Mouse (Mus musculus) 3134 (cell line): Measurements from ENCODE around the gene Pidd1.

Experiments
- DNase-seq: peaks from one replicate; pipeline ENCODE4 v3.0.0-alpha.2; 2011; ENCODE audit warnings: low spot score; ENCODE audit not compliant: insufficient read length; ENCODE audit errors: extremely low read depth

Pidd1 gene

DNA sequence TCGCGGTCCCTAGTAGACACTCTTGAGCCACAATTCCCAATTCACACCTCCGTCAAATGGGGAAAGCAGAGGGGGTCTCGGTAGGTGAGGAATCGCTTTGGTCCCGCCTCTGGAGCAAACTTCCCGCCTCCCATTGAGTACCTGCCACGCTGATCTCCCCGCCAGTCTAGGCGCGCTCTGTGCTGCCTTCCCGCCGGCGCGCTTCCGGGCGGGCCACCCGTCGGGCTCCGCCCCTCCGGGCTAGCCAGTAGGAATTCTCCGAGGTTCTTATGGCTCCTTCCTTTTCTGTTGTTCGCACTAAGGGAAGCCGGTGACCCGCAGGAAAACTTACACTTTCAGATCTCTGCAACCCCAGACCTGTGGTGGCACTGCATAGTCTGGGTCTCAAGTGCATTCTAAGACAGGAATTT is at the start of gene Pidd1:
Pidd1 (minus strand) TSS at position 198 of the 410 bp plus-strand sequence.
- peak; percentile 91 for DNase-seq

DNA sequence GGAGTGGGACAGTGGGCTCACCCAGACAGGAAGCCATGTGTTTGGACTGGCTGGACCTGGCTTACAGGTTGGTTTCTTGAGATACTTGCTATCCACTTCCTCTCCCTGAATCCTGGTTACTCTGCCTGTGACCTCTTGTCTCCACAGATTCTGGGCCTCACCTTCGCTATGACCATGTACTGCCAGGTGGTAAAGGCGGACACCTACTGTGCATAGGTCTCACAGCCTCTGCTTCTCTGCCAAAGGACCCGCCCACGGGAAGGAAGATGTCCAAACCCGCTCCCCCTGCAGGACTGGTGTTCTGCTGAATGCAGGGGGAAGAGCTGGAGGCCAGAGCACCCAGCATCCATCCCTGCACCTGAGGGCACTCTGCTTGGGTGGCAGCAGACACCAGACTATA is 48.9 kb upstream of the Pidd1 start:
- DNase-seq = no peak

DNA sequence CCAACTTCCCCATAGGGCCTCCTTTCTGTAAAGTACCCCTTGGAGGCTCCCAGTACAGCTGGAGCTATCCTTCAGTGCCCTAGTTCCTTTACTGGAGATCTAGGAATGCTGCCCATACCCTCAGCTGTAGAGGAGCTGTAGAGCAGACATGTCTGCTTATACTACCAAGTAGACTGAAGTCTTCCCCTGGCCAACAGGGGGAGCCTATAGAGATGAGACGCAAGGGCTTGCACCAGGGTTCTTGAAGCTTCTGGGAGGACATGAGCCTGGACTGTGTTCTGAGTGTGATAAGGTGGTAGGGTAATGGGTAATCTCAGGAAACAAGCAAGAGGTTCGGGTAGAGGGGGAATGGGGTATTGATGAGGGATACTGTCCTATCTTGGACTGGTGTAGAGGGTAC is 47.3 kb upstream of the Pidd1 start:
- no peak for DNase-seq

- no peak for DNase-seq
These were observed 43.3 kb upstream of the Pidd1 start for GRCm38 (mm10) chr7:141487141-141487540.

GRCm38 (mm10) chr7:141486239-141486638 is 42.4 kb upstream of the Pidd1 start:
- DNase-seq = no peak

- no peak for DNase-seq
These were observed 41.8 kb upstream of the Pidd1 start for GRCm38 (mm10) chr7:141485606-141486005.

DNA sequence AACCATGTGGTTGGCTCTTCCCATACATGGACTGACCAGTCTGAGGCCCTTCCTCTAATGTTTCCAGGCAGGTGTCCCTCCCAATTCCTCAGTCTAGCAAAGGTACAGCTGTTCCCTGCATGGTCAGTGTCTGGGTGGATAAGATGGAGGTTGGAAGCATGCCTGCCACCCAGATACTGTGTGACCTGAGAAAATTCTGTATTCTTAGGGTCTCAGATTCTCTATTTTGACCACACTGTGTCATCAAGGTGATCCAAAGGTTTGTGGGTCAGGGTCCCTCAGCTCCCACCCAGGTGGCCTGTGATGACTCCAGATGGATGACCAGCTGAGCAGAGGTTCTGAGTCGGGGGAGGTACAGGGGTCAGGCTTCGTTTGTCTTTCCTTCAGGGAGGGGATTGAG is 41.4 kb upstream of the Pidd1 start:
- no peak for DNase-seq

DNA sequence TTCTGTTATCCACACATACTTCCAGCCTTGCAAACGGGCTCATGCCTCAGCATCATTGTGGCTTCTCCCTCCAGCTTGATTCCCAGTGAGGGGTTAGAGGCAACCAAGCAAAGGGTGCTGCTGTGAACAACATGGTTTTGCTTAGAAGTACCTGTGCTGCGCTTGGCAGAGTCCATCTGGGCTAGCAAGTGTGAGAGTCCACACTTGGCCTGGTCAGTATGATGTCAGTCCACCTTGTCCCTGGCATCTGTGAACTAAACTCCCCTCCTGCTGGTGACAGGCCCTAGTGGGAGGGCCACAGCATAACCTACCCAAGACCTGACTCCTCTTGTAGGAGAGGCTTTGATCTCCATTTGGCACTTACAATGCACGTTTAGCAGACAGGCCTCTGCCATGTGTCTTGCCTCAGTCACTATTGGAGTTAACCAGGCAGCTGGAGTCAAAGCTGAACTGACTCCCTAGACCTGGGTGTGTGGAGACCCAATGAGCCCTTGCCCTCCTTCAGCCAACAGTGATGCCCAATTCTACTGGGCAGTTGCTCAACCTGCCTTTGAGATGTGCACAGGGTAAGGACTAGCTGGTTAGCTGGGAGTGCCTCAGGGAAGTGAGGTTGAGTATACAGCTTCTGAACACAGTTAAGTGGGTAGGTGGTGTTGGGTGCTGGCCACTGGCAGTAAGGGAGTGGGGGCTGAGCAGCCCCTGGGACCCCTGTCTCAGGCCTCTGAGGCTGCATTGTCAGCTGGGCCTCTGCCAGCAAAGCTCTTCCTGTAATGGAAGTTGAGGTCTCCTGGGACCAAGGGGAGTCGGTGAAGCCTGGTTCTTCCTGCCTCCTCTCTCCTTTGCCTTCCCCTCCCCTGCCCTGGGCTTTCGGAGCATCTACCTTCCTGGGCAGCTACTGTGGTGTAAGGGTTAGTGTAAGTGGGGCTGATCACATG is 40.6 kb upstream of the Pidd1 start:
- DNase-seq = no peak

DNA sequence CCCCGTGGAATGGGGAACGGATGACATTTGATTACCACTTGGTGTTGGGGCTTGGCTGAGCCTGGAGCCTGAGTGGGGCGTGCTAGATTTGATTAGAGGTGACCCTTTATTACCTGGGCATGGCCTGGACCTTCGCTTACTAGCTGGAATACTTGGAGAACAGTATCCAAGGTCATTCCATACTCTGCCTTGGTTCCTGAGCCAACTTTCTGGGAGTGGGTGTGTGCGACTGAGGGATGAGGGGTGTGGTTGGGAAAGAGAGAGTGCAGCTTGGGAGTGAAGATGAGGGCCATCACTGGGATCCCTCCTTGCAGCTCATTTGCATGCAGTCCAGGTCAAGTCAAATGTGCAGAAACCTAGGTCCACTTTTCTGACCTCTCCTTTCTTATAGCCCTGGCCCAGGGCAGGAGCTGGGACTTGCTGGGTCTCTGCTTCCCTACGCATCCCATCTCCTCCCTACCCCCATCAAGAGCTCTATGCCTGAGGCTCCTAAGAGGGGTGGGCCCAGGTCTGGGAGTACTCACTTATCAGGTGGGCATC is 39.4 kb upstream of the Pidd1 start:
- no peak for DNase-seq

GRCm38 (mm10) chr7:141482531-141483024 is 38.8 kb upstream of the Pidd1 start:
- DNase-seq = no peak

DNA sequence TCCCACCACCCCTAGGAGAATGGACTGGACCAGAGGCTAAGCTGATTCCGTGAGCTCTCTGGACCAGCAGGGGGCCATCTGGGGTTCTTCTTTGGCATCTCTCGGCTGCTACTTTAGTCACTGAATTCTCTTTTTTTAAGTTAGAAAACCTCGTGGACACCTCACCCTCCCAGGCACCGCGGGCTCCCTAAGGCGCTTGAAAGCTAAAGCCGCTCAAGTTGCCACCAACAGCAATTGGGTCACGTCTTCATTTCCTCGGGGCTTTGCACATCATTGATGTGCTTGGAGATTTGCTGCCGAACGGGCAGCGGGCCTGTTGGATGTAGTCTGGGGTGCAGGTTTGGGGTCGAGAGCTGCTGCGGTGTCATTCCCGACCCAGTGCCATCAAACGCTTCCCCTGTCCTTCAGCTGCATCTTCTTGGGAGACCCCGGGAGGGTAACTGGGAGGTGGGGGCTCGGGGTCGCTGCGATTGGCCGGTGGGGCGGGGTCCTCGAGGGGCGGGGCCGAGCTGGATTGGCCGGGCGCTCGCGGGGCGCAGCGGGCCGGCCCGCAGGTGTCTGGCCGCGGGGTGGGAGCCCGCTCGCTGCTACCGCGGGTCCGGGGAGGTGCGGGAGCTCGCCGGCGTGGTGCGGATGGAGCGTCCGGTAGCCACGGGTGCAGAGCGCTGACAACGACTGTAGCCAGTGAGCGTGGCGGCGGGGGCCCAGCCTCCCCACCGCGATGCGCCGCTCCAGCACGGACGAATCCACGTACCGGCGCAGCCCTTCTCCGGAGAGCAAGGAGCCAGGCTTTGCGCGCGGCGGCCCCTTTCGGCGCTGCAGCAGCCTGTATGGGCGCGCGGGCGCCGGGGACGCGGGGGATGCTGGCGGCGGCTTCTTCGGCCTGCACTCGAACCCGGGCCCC is 37.9 kb upstream of the Pidd1 start:
- DNase-seq = no peak

DNA sequence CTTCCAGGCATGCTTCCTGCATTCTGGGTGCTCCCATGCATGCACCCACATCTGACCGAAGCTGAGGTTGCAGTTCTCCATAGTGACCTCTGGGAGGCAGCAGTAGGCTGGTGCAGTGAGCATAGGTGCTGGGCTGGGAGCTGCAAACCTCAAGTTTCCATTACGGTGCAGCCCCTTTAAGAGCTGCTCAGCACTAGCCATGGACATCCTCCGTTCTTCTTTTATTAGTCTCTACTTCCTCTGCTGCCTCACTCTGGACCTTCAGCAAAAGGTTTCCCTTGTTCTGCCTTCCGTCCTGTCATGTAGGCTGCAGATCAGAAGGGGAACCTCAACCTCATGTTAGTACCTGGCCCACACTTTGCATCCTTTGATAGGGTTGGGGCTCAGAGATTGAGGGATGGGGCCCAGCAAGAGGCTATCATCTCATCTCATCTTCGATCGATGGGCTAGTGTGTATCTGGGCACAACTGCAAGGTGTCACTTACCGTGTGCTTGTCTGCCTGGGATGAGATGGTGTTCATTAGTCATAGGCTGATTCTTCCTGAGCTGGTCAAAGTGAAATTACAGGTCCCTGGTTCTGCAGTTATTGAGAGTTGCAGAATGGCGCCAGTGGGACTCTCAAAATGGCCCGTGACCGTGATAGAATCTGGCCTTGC is 37.1 kb upstream of the Pidd1 start:
- no peak for DNase-seq

- no peak for DNase-seq
These were observed 34.5 kb upstream of the Pidd1 start for GRCm38 (mm10) chr7:141478270-141478748.

- DNase-seq = peak; percentile 73
These were observed 33.9 kb upstream of the Pidd1 start for GRCm38 (mm10) chr7:141477578-141478269.

- DNase-seq = no peak
These were observed 33.2 kb upstream of the Pidd1 start for GRCm38 (mm10) chr7:141476981-141477370.

DNA sequence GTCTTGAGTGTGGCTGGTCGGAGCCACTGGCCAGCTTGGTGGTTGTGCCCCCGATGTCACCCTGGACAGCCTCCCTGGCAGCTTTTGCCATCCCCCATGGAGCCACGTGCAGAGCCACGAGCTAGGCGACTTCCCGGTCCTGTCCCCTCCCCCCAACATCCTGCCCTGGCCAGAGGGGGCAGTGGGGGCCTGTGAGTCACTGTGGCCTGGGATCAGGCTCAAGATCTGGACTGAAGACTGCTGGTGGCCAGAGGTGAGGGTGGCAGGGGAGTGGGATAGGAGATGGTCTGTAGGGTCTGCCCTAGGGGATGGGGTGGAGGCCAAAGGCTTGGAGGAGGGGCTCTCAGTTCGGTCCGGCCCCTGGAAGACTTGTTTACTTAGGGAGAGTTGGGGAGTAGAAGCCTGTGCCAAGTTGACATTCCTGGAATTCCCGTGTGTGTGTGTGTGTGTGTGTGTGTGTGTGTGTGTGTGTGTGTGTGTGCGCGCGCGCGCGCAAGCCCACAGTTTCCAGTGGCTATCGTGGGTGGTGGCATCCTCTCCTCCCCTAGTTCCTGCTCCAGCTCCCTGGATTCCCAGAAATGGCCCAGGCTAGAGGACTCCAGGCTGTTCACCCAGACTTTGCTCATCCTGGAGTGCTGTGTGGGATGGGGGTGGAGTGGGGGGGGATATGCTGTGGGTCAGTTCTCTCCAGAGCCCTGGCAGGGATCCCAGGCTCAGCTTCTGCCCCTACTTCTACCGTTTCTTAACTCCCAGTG is 32.6 kb upstream of the Pidd1 start:
- peak; percentile 95 for DNase-seq

DNA sequence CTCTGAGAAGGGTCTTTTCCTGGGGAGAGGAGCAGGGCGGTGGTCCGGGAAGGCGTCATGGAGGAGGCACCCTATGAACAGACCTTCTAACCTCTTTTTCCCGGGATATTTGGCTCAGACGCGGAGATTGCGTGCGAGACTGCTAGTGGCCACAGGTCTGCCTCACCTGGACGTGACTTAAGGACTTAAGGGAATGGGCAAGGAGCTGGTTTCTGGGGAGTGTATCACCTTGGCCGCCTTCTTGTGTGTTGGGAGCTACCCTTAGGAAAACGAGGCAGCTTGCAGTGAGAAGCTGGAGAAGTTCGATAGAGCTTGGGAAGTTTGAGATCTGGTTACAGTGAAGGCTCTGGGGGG is 32.0 kb upstream of the Pidd1 start:
- DNase-seq = no peak

GRCm38 (mm10) chr7:141475011-141475804 is 31.4 kb upstream of the Pidd1 start, which contains the start of the genes Polr2l and Tspan4:
Gene Polr2l (minus strand): TSS chr7:141475132.
Gene Tspan4 (plus strand): TSS chr7:141475240.
- peak; percentile 86 for DNase-seq
